Mouse (Mus musculus) C2C12 (cell line): ENCODE results near the gene Cdk12.

Experiments
- CEBPB ChIP-seq: IDR thresholded peaks from one replicate; pipeline ENCODE4 v1.6.1; 2011; ENCODE audit warnings: low read depth, mild to moderate bottlenecking, control low read depth, moderate library complexity
- CTCF ChIP-seq: IDR thresholded peaks from one replicate; pipeline ENCODE4 v1.5.1; 2011; ENCODE audit not compliant: control insufficient read depth, insufficient read depth, insufficient read length
- FOSL1 ChIP-seq: IDR thresholded peaks from one replicate; pipeline ENCODE4 v1.8.0; 2011; ENCODE audit warnings: mild to moderate bottlenecking, low read length; ENCODE audit not compliant: poor library complexity, insufficient read depth, severe bottlenecking
- MAX ChIP-seq: IDR thresholded peaks from one replicate; pipeline ENCODE4 v1.6.1; 2011; ENCODE audit warnings: mild to moderate bottlenecking, control low read depth
- MYOD1 ChIP-seq: IDR thresholded peaks from one replicate; pipeline ENCODE4 v1.6.1; 2011; ENCODE audit warnings: low read depth; ENCODE audit not compliant: control insufficient read depth, insufficient read length
- MYOG ChIP-seq: IDR thresholded peaks from one replicate; pipeline ENCODE4 v1.6.1; 2011; ENCODE audit not compliant: control insufficient read depth, insufficient read length; ENCODE audit errors: extremely low read depth
- USF1 ChIP-seq: IDR thresholded peaks from one replicate; pipeline ENCODE4 v1.6.1; 2011; ENCODE audit warnings: low read depth, mild to moderate bottlenecking, control low read depth, moderate library complexity

DNA sequence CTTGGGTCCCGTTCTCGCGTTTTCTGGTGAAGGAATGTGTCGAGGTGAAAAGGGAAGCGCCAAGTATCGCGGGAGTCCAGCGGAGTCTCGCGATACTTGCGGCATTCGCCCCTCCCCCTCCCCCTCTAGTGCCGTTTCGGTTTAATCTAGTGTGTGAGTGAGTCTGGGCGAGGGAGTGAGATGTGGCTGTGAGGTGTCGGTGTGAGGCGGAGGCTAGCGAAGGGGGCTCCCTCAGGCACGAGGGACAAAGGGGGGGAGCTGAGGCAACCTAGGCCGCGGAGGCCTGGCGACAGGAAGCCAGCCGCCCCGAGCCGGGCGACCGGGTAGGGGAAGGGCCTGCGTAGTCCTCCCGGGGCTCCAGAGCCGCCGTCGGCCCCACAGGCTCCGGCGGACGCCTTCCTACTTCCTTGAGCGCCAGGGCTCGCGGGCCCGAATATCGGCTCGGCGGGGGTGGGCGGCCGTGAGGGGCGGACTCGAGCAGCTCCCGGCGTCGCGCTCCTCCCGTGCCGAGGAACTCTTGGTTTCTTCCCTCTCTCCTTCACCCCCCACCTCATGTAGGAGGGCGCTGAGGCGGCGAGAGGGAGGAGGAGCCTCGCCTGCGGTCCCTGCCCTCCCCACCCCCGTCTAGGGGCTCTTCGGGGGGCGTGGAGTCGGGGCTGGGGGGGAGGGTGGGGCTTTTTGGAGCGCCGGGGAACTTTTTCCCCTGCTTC lies at the start of gene Cdk12:
- no peak for TF ChIP-seq CTCF
- TF ChIP-seq MYOG, result no peak
- no peak for TF ChIP-seq USF1
- no peak for TF ChIP-seq MYOD1
- peak; percentile 43 for TF ChIP-seq MAX
- TF ChIP-seq CEBPB, result no peak
- no peak for TF ChIP-seq FOSL1
